Mouse (Mus musculus) lung, postnatal 4 days (tissue): ENCODE measurements around the gene Gpr3.

Source experiments
- DNase-seq, 2 experiments: peaks; one replicate each; pipeline ENCODE4 v3.0.0; 2021

Gpr3 gene

GRCm38 (mm10) chr4:133169237-133170055 is 42.9 kb downstream of the Gpr3 start:
- DNase-seq, result peak; percentile 53 to 65

DNA sequence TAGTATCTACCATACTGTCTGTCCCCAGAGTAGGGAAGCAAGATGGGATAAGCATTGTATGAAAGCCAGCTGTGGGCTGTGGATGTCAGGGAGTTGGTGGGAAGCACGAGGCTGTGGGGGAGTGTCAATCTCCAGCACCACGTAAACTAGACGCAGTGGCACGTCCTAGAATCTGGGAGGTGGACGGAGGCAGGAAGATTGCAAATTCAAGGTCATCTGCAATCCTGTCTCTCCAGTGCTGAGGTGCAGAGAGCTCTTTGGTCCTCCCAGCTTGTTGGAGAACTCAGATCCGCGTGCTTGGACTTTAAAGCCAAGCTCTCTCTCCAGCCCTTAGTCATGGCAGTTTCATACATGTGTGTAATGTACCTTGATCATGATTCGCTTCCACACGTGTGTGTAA is 45.6 kb downstream of the Gpr3 start:
- no peak for DNase-seq

GRCm38 (mm10) chr4:133162196-133162595 is 50.1 kb downstream of the Gpr3 start:
- no peak for DNase-seq

DNA sequence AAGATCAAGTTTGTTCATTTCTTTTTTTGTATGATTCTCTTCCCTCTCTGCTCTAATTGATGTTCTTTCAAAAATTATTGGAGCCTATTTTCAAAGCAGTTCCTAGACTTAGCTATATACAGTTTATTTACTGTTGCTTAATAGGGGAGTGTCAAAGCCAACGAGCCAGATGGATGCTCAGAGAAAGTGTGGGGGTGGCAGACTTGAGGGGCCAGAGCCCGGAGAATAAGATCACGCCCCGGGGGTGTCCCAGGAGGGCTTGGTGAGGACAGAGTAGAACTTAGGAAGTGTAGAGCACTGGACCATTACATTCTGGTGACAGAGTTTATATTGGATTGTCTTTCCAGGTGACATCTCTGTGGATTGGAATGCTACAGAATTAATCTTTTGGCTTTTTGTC is 51.5 kb downstream of the Gpr3 start:
- no peak for DNase-seq

GRCm38 (mm10) chr4:133160211-133160610 is 52.1 kb downstream of the Gpr3 start:
- DNase-seq, result no peak

- DNase-seq, result no peak
These were observed 52.7 kb downstream of the Gpr3 start for GRCm38 (mm10) chr4:133159646-133160045.
